Mouse (Mus musculus) spleen, adult 2 months (tissue): Measurements from ENCODE around the gene Trmt44.

ENCODE experiments used
- CTCF ChIP-seq: fragments of 200-500 bp; IDR thresholded peaks from 2 replicates; pipeline ENCODE4 v1.5.1; 2011; ENCODE audit warnings: mild to moderate bottlenecking, inconsistent platforms; ENCODE audit not compliant: insufficient read depth, insufficient read length, insufficient replicate concordance; ENCODE audit errors: extremely low read depth
- POLR2A ChIP-seq: fragments of 200-500 bp; IDR thresholded peaks from 2 replicates; pipeline ENCODE4 v1.6.1; 2011; ENCODE audit warnings: low read depth, low read length, inconsistent platforms

DNA sequence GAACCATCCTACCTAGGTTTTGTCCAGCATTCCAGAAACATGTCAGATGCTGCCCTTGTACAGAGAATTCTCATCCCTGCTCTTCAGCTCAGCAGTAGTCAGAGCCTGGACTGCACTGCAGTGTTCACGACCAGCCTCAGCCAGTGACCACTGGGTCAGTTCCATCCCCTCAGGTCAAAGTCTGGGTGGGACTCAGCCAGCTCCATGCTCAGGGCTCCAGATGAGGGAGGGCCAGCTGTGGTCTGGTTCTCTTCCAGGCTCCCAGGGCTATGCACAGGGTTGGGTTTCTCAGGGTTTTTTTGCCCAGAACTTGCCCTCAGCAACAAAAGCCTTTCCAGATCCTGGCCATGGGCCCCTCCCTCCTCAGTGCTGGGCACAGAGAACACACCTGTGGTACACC is 37.4 kb downstream of the Trmt44 start:
- TF ChIP-seq CTCF (no peak), POLR2A (no peak)
